Mouse (Mus musculus): ENCODE measurements around the gene Nkpd1. TPM values are rescaled to one million over a fixed set of nuclear protein-coding genes. Genes with fewer than 3 reads are reported as not detected.
A peak's percentile ranks its signal among the peaks of the same experiment; 100 is the strongest.

The Nkpd1 gene
- polyA plus RNA-seq, 1 experiment from 2014 or later = 0.16 TPM

GRCm38 (mm10) chr7:19485488-19485887 lies 32.1 kb upstream of the Nkpd1 start:
- Histone ChIP-seq H3K4me1 (replicated peaks; ENCODE audit: control insufficient read depth, insufficient read depth, low read length) (no peaks in the 10 kb centered on the region), H3K4me3 (ENCODE audit: low read length) (no peak overlapping the region), H3K9ac (ENCODE audit: low read length) (no peak overlapping the region), H3K9me3 (ENCODE audit: control insufficient read depth, low read length) (no peaks in the 10 kb centered on the region), H3K4me2 (ENCODE audit: low read depth, low read length) (no peak overlapping the region), H3K27me3 (ENCODE audit: control insufficient read depth, insufficient read depth, low read depth, low read length) (peaks cover 26% of the 10 kb centered on the region), H3K36me3 (ENCODE audit: control insufficient read depth, insufficient read depth, low read length) (no peaks in the 10 kb centered on the region), H3K27ac (ENCODE audit: low read length) (no peak overlapping the region)
- no peak for ATAC-seq (ENCODE audit: low read depth)
- WGBS = 80% methylated on average over 1 of the region's 1 CpGs

DNA sequence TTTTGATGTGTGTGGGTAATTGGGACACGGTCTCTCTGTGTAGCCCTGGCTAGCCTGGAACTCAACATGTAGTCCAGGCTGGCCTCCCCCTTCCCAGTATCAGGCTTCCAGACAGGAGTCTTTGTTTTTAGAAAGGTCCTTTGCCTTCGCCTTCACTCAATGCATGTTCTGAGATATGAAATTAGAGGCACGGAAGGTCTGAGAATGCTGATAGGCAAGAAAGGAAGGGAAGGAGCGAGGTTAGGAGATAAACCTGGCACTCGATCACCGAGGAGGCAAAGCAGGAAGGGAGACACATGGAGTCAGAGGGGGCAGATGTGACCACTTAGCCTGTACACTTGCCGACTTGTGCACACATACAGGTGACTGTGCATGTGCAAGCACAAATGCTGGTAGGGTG lies 31.1 kb upstream of the Nkpd1 start:
- Histone ChIP-seq H3K4me3 (ENCODE audit: low read length) (no peak overlapping the region), H3K4me2 (ENCODE audit: low read depth, low read length) (no peak overlapping the region), H3K4me1 (replicated peaks; ENCODE audit: control insufficient read depth, insufficient read depth, low read length) (peaks cover under 1% of the 10 kb centered on the region), H3K9me3 (ENCODE audit: control insufficient read depth, low read length) (no peaks in the 10 kb centered on the region), H3K36me3 (ENCODE audit: control insufficient read depth, insufficient read depth, low read length) (no peaks in the 10 kb centered on the region), H3K27me3 (ENCODE audit: control insufficient read depth, insufficient read depth, low read depth, low read length) (peaks cover 35% of the 10 kb centered on the region), H3K9ac (ENCODE audit: low read length) (no peak overlapping the region), H3K27ac (ENCODE audit: low read length) (no peak overlapping the region)
- WGBS = 83% methylated on average over 7 of the region's 7 CpGs
- no peak for ATAC-seq (ENCODE audit: low read depth)

GRCm38 (mm10) chr7:19489525-19489924 lies 28.1 kb upstream of the Nkpd1 start:
- Histone ChIP-seq H3K27me3 (ENCODE audit: control insufficient read depth, insufficient read depth, low read depth, low read length) (peaks cover 35% of the 10 kb centered on the region), H3K36me3 (ENCODE audit: control insufficient read depth, insufficient read depth, low read length) (no peaks in the 10 kb centered on the region), H3K4me2 (ENCODE audit: low read depth, low read length) (peak overlapping the region; percentile 9; the same call in 1 of the 2 replicates), H3K27ac (ENCODE audit: low read length) (no peak overlapping the region), H3K9ac (ENCODE audit: low read length) (no peak overlapping the region), H3K4me1 (replicated peaks; ENCODE audit: control insufficient read depth, insufficient read depth, low read length) (peaks cover 6% of the 10 kb centered on the region), H3K4me3 (ENCODE audit: low read length) (peak overlapping the region; percentile 3; the same call in 1 of the 2 replicates), H3K9me3 (ENCODE audit: control insufficient read depth, low read length) (no peaks in the 10 kb centered on the region)
- WGBS = 14% methylated on average over 31 of the region's 31 CpGs
- no peak for ATAC-seq (ENCODE audit: low read depth)

DNA sequence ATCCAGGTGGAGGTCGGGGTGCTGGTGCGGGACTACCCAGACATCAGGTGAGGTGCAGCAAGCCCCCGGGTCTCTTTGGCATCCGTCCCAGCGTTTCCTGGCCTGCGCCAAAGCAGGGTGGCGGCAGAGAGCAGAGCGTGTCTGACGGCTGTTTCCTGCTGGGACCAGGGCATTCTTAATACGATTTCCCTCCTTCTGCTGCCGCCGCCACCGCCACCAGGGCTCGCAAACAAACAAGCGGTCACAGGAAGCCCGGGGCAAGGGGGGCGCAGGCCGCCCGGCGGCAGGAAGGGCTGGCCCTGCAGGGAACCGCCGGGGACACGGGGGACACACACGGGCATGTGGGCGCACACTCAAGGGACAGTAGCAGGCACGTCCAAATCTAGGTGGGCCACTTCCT lies 25.9 kb upstream of the Nkpd1 start:
- H3K27me3 ChIP-seq (ENCODE audit: control insufficient read depth, insufficient read depth, low read depth, low read length) = peaks cover 35% of the 10 kb centered on the region
- 2% methylated on average over 26 of the region's 26 CpGs for WGBS
- peak overlapping the region; percentile 48 for H3K27ac ChIP-seq (ENCODE audit: low read length)

GRCm38 (mm10) chr7:19494751-19495474 lies 22.7 kb upstream of the Nkpd1 start:
- no peak; the same call in 1 of the 2 replicates for ATAC-seq (ENCODE audit: low read depth)
- Histone ChIP-seq H3K4me2 (ENCODE audit: low read depth, low read length) (no peak overlapping the region), H3K9me3 (ENCODE audit: control insufficient read depth, low read length) (no peaks in the 10 kb centered on the region), H3K9ac (ENCODE audit: low read length) (no peak overlapping the region), H3K36me3 (ENCODE audit: control insufficient read depth, insufficient read depth, low read length) (no peaks in the 10 kb centered on the region), H3K4me3 (ENCODE audit: low read length) (no peak overlapping the region), H3K4me1 (replicated peaks; ENCODE audit: control insufficient read depth, insufficient read depth, low read length) (peaks cover 20% of the 10 kb centered on the region), H3K27me3 (ENCODE audit: control insufficient read depth, insufficient read depth, low read depth, low read length) (peaks cover 15% of the 10 kb centered on the region), H3K27ac (ENCODE audit: low read length) (0 out of 2 replicates have a peak overlapping the region, but pooled peaks have one; percentile 29)
- 68% methylated on average over 25 of the region's 25 CpGs for WGBS

More for the DNA sequence above, 25.9 kb upstream of the Nkpd1 start:
- H3K4me2 ChIP-seq (ENCODE audit: low read depth, low read length) = peak overlapping the region; percentile 57
- no peaks in the 10 kb centered on the region for H3K9me3 ChIP-seq (ENCODE audit: control insufficient read depth, low read length)
- peak; percentile 64 for ATAC-seq (ENCODE audit: low read depth)
- no peaks in the 10 kb centered on the region for H3K36me3 ChIP-seq (ENCODE audit: control insufficient read depth, insufficient read depth, low read length)
- H3K9ac ChIP-seq (ENCODE audit: low read length) = peak overlapping the region; percentile 60
- peaks cover 20% of the 10 kb centered on the region for H3K4me1 ChIP-seq (replicated peaks; ENCODE audit: control insufficient read depth, insufficient read depth, low read length)
- H3K4me3 ChIP-seq (ENCODE audit: low read length) = peak overlapping the region; percentile 33

DNA sequence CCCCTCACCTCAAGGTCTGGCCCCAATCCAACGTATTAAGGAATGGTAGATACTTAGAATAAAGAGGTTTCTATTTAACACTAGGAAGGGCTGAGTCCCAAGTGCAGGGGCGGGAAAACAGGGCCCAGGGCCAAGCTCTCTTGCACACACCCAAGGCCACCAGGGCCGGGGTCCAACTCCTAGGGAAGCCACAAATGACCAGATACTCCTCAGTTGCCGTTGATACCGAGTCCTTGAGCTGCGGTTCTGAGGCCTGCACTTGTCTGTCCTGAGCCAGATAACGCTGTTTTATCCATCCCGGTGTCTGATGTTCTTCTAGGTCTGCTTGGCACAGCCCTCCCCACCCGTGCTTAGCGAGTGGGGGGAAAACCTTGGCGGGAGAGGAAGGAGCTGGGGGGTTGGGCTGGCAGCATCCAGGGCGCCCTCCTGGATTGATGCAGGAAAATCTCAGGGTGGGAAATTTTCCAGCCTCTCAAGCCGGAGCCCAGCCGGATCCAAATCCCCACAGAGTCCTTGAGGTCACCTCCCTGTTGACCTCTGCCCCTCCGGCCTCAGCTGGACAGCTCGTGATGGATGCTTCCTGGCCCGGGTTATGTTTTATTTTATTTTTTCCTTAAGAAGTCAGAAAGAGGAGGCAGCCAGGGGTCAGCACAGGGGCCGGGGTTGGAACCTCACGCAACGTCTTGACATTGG lies 22.0 kb upstream of the Nkpd1 start:
- Histone ChIP-seq H3K27ac (ENCODE audit: low read length) (peak overlapping the region; percentile 59; the same call in 1 of the 2 replicates), H3K36me3 (ENCODE audit: control insufficient read depth, insufficient read depth, low read length) (no peaks in the 10 kb centered on the region), H3K9me3 (ENCODE audit: control insufficient read depth, low read length) (no peaks in the 10 kb centered on the region), H3K4me3 (ENCODE audit: low read length) (no peak overlapping the region), H3K4me2 (ENCODE audit: low read depth, low read length) (no peak overlapping the region), H3K27me3 (ENCODE audit: control insufficient read depth, insufficient read depth, low read depth, low read length) (peaks cover 7% of the 10 kb centered on the region), H3K4me1 (replicated peaks; ENCODE audit: control insufficient read depth, insufficient read depth, low read length) (peaks cover 20% of the 10 kb centered on the region), H3K9ac (ENCODE audit: low read length) (no peak overlapping the region)
- ATAC-seq (ENCODE audit: low read depth) = peak; percentile 74
- 27% methylated on average over 20 of the region's 20 CpGs for WGBS

GRCm38 (mm10) chr7:19496214-19496555 lies 21.5 kb upstream of the Nkpd1 start:
- Histone ChIP-seq H3K36me3 (ENCODE audit: control insufficient read depth, insufficient read depth, low read length) (no peaks in the 10 kb centered on the region), H3K9me3 (ENCODE audit: control insufficient read depth, low read length) (no peaks in the 10 kb centered on the region), H3K4me3 (ENCODE audit: low read length) (no peak overlapping the region), H3K27me3 (ENCODE audit: control insufficient read depth, insufficient read depth, low read depth, low read length) (peaks cover 2% of the 10 kb centered on the region; the same call in 1 of the 2 replicates), H3K27ac (ENCODE audit: low read length) (no peak overlapping the region), H3K4me2 (ENCODE audit: low read depth, low read length) (no peak overlapping the region), H3K4me1 (replicated peaks; ENCODE audit: control insufficient read depth, insufficient read depth, low read length) (peaks cover 20% of the 10 kb centered on the region), H3K9ac (ENCODE audit: low read length) (no peak overlapping the region)
- ATAC-seq (ENCODE audit: low read depth) = no peak
- whole genome bisulfite sequencing = 58% methylated on average over 5 of the region's 5 CpGs

- no peak for ATAC-seq (ENCODE audit: low read depth)
These were observed 19.3 kb upstream of the Nkpd1 start for GRCm38 (mm10) chr7:19498326-19498725.

More at GRCm38 (mm10) chr7:19498326-19498725, 19.3 kb upstream of the Nkpd1 start:
- no peak overlapping the region for H3K27ac ChIP-seq (ENCODE audit: low read length)
- H3K4me3 ChIP-seq (ENCODE audit: low read length) = no peak overlapping the region
- no peaks in the 10 kb centered on the region for H3K9me3 ChIP-seq (ENCODE audit: control insufficient read depth, low read length)
- H3K4me1 ChIP-seq (replicated peaks; ENCODE audit: control insufficient read depth, insufficient read depth, low read length) = peaks cover 14% of the 10 kb centered on the region
- WGBS = 37% methylated on average over 4 of the region's 4 CpGs
- no peaks in the 10 kb centered on the region for H3K36me3 ChIP-seq (ENCODE audit: control insufficient read depth, insufficient read depth, low read length)
- H3K27me3 ChIP-seq (ENCODE audit: control insufficient read depth, insufficient read depth, low read depth, low read length) = no peaks in the 10 kb centered on the region
- H3K9ac ChIP-seq (ENCODE audit: low read length) = no peak overlapping the region
- H3K4me2 ChIP-seq (ENCODE audit: low read depth, low read length) = no peak overlapping the region

Measured in lung, embryonic 16.5 days (tissue).